Mouse (Mus musculus): ENCODE results near the gene Acad12. TPM values are rescaled to one million over a fixed set of nuclear protein-coding genes. Genes with fewer than 3 reads are reported as not detected.
A peak's percentile ranks its signal among the peaks of the same experiment; 100 is the strongest.

Gene Acad12
- polyA plus RNA-seq, 1 experiment = not detected

GRCm38 (mm10) chr5:121576927-121577488 is 41.7 kb downstream of the Acad12 start:
- Histone ChIP-seq H3K4me1 (ENCODE audit: control insufficient read depth, insufficient read depth, low read length) (no peaks in the 10 kb centered on the region), H3K27ac (ENCODE audit: insufficient read depth, low read depth, low read length) (no peak overlapping the region), H3K4me3 (ENCODE audit: insufficient read depth, low read depth, low read length) (no peak overlapping the region)
- WGBS = 90% methylated on average over 11 of the region's 11 CpGs
- no peak for TF ChIP-seq CTCF (IDR thresholded peaks at IDR 0.05; ENCODE audit: insufficient read depth, low read depth, low read length)
- no peak for TF ChIP-seq POLR2A (IDR thresholded peaks at IDR 0.05; ENCODE audit: insufficient read depth, low read depth, low read length)

- Histone ChIP-seq H3K27ac (ENCODE audit: insufficient read depth, low read depth, low read length) (no peak overlapping the region), H3K4me3 (ENCODE audit: insufficient read depth, low read depth, low read length) (no peak overlapping the region), H3K4me1 (ENCODE audit: control insufficient read depth, insufficient read depth, low read length) (no peaks in the 10 kb centered on the region)
- no peak for TF ChIP-seq POLR2A (IDR thresholded peaks at IDR 0.05; ENCODE audit: insufficient read depth, low read depth, low read length)
- no peak for TF ChIP-seq CTCF (IDR thresholded peaks at IDR 0.05; ENCODE audit: insufficient read depth, low read depth, low read length)
- WGBS = 96% methylated on average over 11 of the region's 11 CpGs
Observed at GRCm38 (mm10) chr5:121575867-121576266, 42.9 kb downstream of the Acad12 start.

GRCm38 (mm10) chr5:121574145-121574544 is 44.6 kb downstream of the Acad12 start:
- WGBS = 91% methylated on average over 13 of the region's 13 CpGs
- H3K27ac ChIP-seq (ENCODE audit: insufficient read depth, low read depth, low read length) = no peak overlapping the region
- H3K4me1 ChIP-seq (ENCODE audit: control insufficient read depth, insufficient read depth, low read length) = no peaks in the 10 kb centered on the region
- TF ChIP-seq CTCF (IDR thresholded peaks at IDR 0.05; ENCODE audit: insufficient read depth, low read depth, low read length) = no peak
- no peak for TF ChIP-seq POLR2A (IDR thresholded peaks at IDR 0.05; ENCODE audit: insufficient read depth, low read depth, low read length)
- no peak overlapping the region for H3K4me3 ChIP-seq (ENCODE audit: insufficient read depth, low read depth, low read length)

- Histone ChIP-seq H3K4me1 (ENCODE audit: control insufficient read depth, insufficient read depth, low read length) (no peaks in the 10 kb centered on the region), H3K27ac (ENCODE audit: insufficient read depth, low read depth, low read length) (no peak overlapping the region), H3K4me3 (ENCODE audit: insufficient read depth, low read depth, low read length) (no peak overlapping the region)
- no peak for TF ChIP-seq CTCF (IDR thresholded peaks at IDR 0.05; ENCODE audit: insufficient read depth, low read depth, low read length)
- no peak for TF ChIP-seq POLR2A (IDR thresholded peaks at IDR 0.05; ENCODE audit: insufficient read depth, low read depth, low read length)
- WGBS = 56% methylated on average over 1 of the region's 1 CpGs
Observed at GRCm38 (mm10) chr5:121570787-121571186, 48.0 kb downstream of the Acad12 start.

GRCm38 (mm10) chr5:121569881-121570420 is 48.8 kb downstream of the Acad12 start:
- Histone ChIP-seq H3K27ac (ENCODE audit: insufficient read depth, low read depth, low read length) (no peak overlapping the region), H3K4me1 (ENCODE audit: control insufficient read depth, insufficient read depth, low read length) (no peaks in the 10 kb centered on the region), H3K4me3 (ENCODE audit: insufficient read depth, low read depth, low read length) (no peak overlapping the region)
- 76% methylated on average over 9 of the region's 9 CpGs for WGBS
- TF ChIP-seq CTCF (IDR thresholded peaks at IDR 0.05; ENCODE audit: insufficient read depth, low read depth, low read length) = no peak
- TF ChIP-seq POLR2A (IDR thresholded peaks at IDR 0.05; ENCODE audit: insufficient read depth, low read depth, low read length) = no peak

- no peak overlapping the region for H3K4me3 ChIP-seq (ENCODE audit: insufficient read depth, low read depth, low read length)
- H3K27ac ChIP-seq (ENCODE audit: insufficient read depth, low read depth, low read length) = no peak overlapping the region
- no peak for TF ChIP-seq CTCF (IDR thresholded peaks at IDR 0.05; ENCODE audit: insufficient read depth, low read depth, low read length)
- no peak for TF ChIP-seq POLR2A (IDR thresholded peaks at IDR 0.05; ENCODE audit: insufficient read depth, low read depth, low read length)
- peaks cover 5% of the 10 kb centered on the region for H3K4me1 ChIP-seq (ENCODE audit: control insufficient read depth, insufficient read depth, low read length)
- WGBS = 91% methylated on average over 16 of the region's 16 CpGs
Observed at GRCm38 (mm10) chr5:121566035-121566681, 52.6 kb downstream of the Acad12 start.

- Histone ChIP-seq H3K4me3 (ENCODE audit: insufficient read depth, low read depth, low read length) (no peak overlapping the region; the same call in 1 of the 2 replicates), H3K27ac (ENCODE audit: insufficient read depth, low read depth, low read length) (no peak overlapping the region), H3K4me1 (ENCODE audit: control insufficient read depth, insufficient read depth, low read length) (peaks cover 5% of the 10 kb centered on the region)
- 8% methylated on average over 11 of the region's 11 CpGs for WGBS
- TF ChIP-seq POLR2A (IDR thresholded peaks at IDR 0.05; ENCODE audit: insufficient read depth, low read depth, low read length) (no peak), CTCF (IDR thresholded peaks at IDR 0.05; ENCODE audit: insufficient read depth, low read depth, low read length) (peak; percentile 60; the same call in 1 of the 2 replicates)
Observed at GRCm38 (mm10) chr5:121564468-121564895, 54.3 kb downstream of the Acad12 start.

- no peak for TF ChIP-seq CTCF (IDR thresholded peaks at IDR 0.05; ENCODE audit: insufficient read depth, low read depth, low read length)
- no peak for TF ChIP-seq POLR2A (IDR thresholded peaks at IDR 0.05; ENCODE audit: insufficient read depth, low read depth, low read length)
- Histone ChIP-seq H3K27ac (ENCODE audit: insufficient read depth, low read depth, low read length) (no peak overlapping the region), H3K4me1 (ENCODE audit: control insufficient read depth, insufficient read depth, low read length) (peaks cover 5% of the 10 kb centered on the region), H3K4me3 (ENCODE audit: insufficient read depth, low read depth, low read length) (no peak overlapping the region)
- 94% methylated on average over 3 of the region's 3 CpGs for WGBS
Observed at GRCm38 (mm10) chr5:121562436-121562835, 56.3 kb downstream of the Acad12 start.

- H3K4me3 ChIP-seq (ENCODE audit: insufficient read depth, low read depth, low read length) = no peak overlapping the region
- 87% methylated on average over 7 of the region's 7 CpGs for WGBS
- peaks cover 8% of the 10 kb centered on the region for H3K4me1 ChIP-seq (ENCODE audit: control insufficient read depth, insufficient read depth, low read length)
- no peak overlapping the region for H3K27ac ChIP-seq (ENCODE audit: insufficient read depth, low read depth, low read length)
- TF ChIP-seq POLR2A (IDR thresholded peaks at IDR 0.05; ENCODE audit: insufficient read depth, low read depth, low read length) (no peak), CTCF (IDR thresholded peaks at IDR 0.05; ENCODE audit: insufficient read depth, low read depth, low read length) (no peak)
Observed at GRCm38 (mm10) chr5:121549196-121549595, 69.5 kb downstream of the Acad12 start.

Data from olfactory bulb, adult 2 months (tissue).